Mouse (Mus musculus) forebrain, embryonic 10.5 days (tissue): Measurements from ENCODE around the gene Slco3a1. TPM values are rescaled to one million over a fixed set of nuclear protein-coding genes. Genes with fewer than 3 reads are reported as not detected.
A peak's percentile ranks its signal among the peaks of the same experiment; 100 is the strongest.

Experiments used
- DNase-seq: peaks from one replicate; pipeline ENCODE4 v3.0.0-alpha.2; 2017; ENCODE audit warnings: low spot score; ENCODE audit errors: extremely low spot score
- H3K27ac ChIP-seq: fragments of 300-500 bp; sonication (generic); 2 replicates; pipeline ENCODE4 v1.5.1; 2016; ENCODE audit warnings: mild to moderate bottlenecking
- H3K27me3 ChIP-seq: fragments of 300-500 bp; sonication (generic); 2 replicates; pipeline ENCODE4 v1.6.1; 2016; ENCODE audit warnings: mild to moderate bottlenecking; ENCODE audit not compliant: poor library complexity, severe bottlenecking
- H3K36me3 ChIP-seq: fragments of 300-500 bp; sonication (generic); replicated peaks from 2 replicates; pipeline ENCODE4 v1.6.1; 2016; ENCODE audit warnings: mild to moderate bottlenecking, moderate library complexity
- H3K4me1 ChIP-seq: fragments of 300-500 bp; sonication (generic); 2 replicates; pipeline ENCODE4 v1.6.1; 2016
- H3K4me3 ChIP-seq: fragments of 300-500 bp; sonication (generic); 2 replicates; pipeline ENCODE4 v1.5.1; 2016; ENCODE audit warnings: mild to moderate bottlenecking, moderate library complexity
- H3K9me3 ChIP-seq: fragments of 300-500 bp; sonication (generic); 2 replicates; pipeline ENCODE4 v1.6.1; 2016; ENCODE audit warnings: mild to moderate bottlenecking, moderate library complexity
- WGBS: fragments of 180-500 bp; shearing (Covaris S2); methylation state at CpG from one replicate; pipeline ENCODE4 v1.1.7; 2016; 5-methylcytosine and 5-hydroxymethylcytosine counted together
- polyA plus RNA-seq: library from polyadenylated mRNA; unstranded; fragments of >200 nt; fragmentation: Nextera tagmentation; extraction: Ambion mirVana; gene quantifications from 2 replicates; pipeline ENCODE4 v1.2.1, GENCODE M21; 2016

Slco3a1 gene
- polyA plus RNA-seq, 1 experiment from 2014 or later = 4.9 TPM

DNA sequence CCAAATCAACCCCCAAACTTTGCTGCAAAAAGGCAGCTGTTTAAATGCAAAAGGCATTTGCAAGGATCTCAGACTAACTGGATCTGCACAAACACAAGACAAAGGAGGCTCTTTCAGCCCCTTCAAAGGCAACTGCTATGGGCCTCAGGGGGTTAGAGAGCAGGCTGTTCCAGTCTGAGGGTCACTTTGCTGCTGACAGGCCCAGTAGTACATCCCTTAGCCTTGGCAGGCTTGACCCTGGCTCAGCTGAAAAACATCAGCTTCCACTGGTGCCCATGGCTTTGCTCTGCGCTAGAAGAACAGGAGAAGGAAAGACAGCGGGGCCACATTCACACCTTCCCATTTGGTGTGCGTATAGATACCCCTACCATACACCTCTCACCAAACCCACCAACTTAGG, 189.6 kb downstream of the Slco3a1 start:
- DNase-seq = no peak
- no peak overlapping the region for H3K4me3 ChIP-seq
- peak overlapping the region; percentile 15; the same call in 1 of the 2 replicates for H3K27ac ChIP-seq
- H3K27me3 ChIP-seq = no peaks in the 10 kb centered on the region
- H3K9me3 ChIP-seq = no peaks in the 10 kb centered on the region
- peaks cover 42% of the 10 kb centered on the region for H3K4me1 ChIP-seq
- no peaks in the 10 kb centered on the region for H3K36me3 ChIP-seq
- 91% methylated on average over 3 of the region's 3 CpGs for WGBS

GRCm38 (mm10) chr7:74363440-74363839, 191.1 kb downstream of the Slco3a1 start:
- no peaks in the 10 kb centered on the region for H3K36me3 ChIP-seq
- no peaks in the 10 kb centered on the region for H3K27me3 ChIP-seq
- H3K27ac ChIP-seq = no peak overlapping the region
- H3K4me3 ChIP-seq = no peak overlapping the region
- no peak for DNase-seq
- no peaks in the 10 kb centered on the region for H3K9me3 ChIP-seq
- WGBS = 79% methylated on average over 2 of the region's 2 CpGs
- peaks cover 42% of the 10 kb centered on the region for H3K4me1 ChIP-seq

- Histone ChIP-seq H3K27ac (no peak overlapping the region), H3K27me3 (no peaks in the 10 kb centered on the region), H3K9me3 (no peaks in the 10 kb centered on the region), H3K36me3 (no peaks in the 10 kb centered on the region), H3K4me3 (no peak overlapping the region), H3K4me1 (peaks cover 33% of the 10 kb centered on the region)
- DNase-seq = no peak
- WGBS = 86% methylated on average over 2 of the region's 2 CpGs
These were observed 192.9 kb downstream of the Slco3a1 start for GRCm38 (mm10) chr7:74361677-74362076.

GRCm38 (mm10) chr7:74357027-74357426, 197.6 kb downstream of the Slco3a1 start:
- no peaks in the 10 kb centered on the region for H3K36me3 ChIP-seq
- no peak overlapping the region for H3K27ac ChIP-seq
- no peaks in the 10 kb centered on the region for H3K27me3 ChIP-seq
- H3K4me1 ChIP-seq = peaks cover 17% of the 10 kb centered on the region
- no peak for DNase-seq
- no peaks in the 10 kb centered on the region for H3K9me3 ChIP-seq
- no peak overlapping the region for H3K4me3 ChIP-seq

- H3K36me3 ChIP-seq = no peaks in the 10 kb centered on the region
- H3K4me3 ChIP-seq = no peak overlapping the region
- peak overlapping the region; percentile 69 for H3K27ac ChIP-seq
- H3K9me3 ChIP-seq = no peaks in the 10 kb centered on the region
- H3K27me3 ChIP-seq = no peaks in the 10 kb centered on the region
- 59% methylated on average over 8 of the region's 8 CpGs for WGBS
- peaks cover 8% of the 10 kb centered on the region for H3K4me1 ChIP-seq
- DNase-seq = peak; percentile 30
These were observed 199.9 kb downstream of the Slco3a1 start for GRCm38 (mm10) chr7:74354527-74355256.

DNA sequence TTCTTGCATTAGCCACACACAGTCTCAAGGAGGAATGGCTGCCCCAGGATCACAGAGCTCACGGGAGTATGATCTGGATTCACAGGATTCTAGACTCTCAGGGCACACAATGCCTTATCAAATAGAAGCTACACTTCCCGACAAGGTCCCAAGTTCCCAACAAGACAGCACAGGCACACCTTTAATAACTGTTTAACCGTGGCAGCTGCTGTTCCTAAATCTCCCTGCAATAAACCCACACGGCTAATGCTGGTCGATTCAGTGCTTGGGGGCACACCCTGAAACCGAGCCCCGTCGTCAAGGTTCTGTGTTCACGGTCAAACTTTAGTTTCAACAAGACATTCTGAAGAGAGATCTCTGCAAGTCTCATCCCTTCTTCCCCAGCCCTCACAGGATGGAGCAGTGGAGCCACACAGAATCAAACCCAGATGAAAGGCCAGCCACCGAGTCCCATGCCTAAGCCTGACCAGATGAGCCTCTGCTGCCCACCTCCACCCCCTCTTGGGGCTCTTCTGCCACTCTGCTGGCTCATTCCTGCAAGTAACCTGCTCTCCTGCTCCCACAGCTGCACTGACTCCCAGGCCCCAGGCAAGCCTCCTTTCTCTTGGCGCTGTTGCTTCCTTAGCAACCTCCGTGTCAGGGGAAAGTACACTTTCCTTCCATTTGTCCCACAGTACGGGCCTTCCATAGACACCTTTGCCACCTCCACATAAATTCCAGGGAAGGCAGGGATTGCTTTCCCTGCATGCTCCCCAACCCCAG, 200.7 kb downstream of the Slco3a1 start:
- H3K36me3 ChIP-seq = no peaks in the 10 kb centered on the region
- peaks cover 11% of the 10 kb centered on the region for H3K4me1 ChIP-seq
- no peak overlapping the region for H3K4me3 ChIP-seq
- H3K9me3 ChIP-seq = no peaks in the 10 kb centered on the region
- no peak for DNase-seq
- WGBS = 78% methylated on average over 13 of the region's 13 CpGs
- no peaks in the 10 kb centered on the region for H3K27me3 ChIP-seq
- H3K27ac ChIP-seq = peak overlapping the region; percentile 69

GRCm38 (mm10) chr7:74353240-74353639, 201.3 kb downstream of the Slco3a1 start:
- Histone ChIP-seq H3K9me3 (no peaks in the 10 kb centered on the region), H3K27me3 (no peaks in the 10 kb centered on the region), H3K27ac (no peak overlapping the region), H3K36me3 (no peaks in the 10 kb centered on the region), H3K4me1 (peaks cover 17% of the 10 kb centered on the region), H3K4me3 (no peak overlapping the region)
- WGBS = 80% methylated on average over 7 of the region's 7 CpGs
- DNase-seq = no peak

DNA sequence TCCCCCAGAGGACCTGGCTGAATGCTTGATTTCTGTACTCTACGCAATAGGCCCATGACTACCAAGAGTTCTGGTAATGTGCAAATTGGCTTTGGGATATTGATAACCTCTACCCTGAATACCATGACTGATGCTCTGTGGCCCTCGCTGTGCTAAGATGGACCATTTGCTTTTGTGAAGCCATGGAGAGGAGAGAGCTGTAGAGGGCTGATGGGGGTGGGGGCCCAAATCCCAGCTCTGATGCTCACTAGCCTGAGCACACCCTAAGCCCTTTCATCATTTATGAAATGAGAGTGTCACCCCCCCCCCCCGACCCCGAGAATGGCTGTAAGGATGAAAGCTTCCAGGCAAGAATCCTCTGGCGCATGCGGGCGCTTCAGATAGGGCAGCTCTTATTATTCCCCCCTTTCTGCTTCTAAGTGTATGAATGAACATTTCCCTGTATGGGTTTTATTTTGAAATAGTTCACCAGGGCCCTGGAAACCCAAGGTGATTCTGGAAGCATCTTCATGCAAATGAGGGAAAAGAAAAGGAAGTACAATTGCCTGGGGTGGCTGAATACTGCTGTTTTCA, 206.2 kb downstream of the Slco3a1 start:
- WGBS = 90% methylated on average over 7 of the region's 7 CpGs
- peaks cover 20% of the 10 kb centered on the region for H3K4me1 ChIP-seq
- no peak overlapping the region for H3K27ac ChIP-seq
- H3K9me3 ChIP-seq = no peaks in the 10 kb centered on the region
- no peaks in the 10 kb centered on the region for H3K36me3 ChIP-seq
- H3K4me3 ChIP-seq = no peak overlapping the region
- no peaks in the 10 kb centered on the region for H3K27me3 ChIP-seq
- no peak for DNase-seq

- H3K4me1 ChIP-seq = peaks cover 20% of the 10 kb centered on the region
- no peaks in the 10 kb centered on the region for H3K36me3 ChIP-seq
- H3K9me3 ChIP-seq = no peaks in the 10 kb centered on the region
- no peak overlapping the region for H3K4me3 ChIP-seq
- WGBS = 90% methylated on average over 9 of the region's 9 CpGs
- DNase-seq = no peak
- no peaks in the 10 kb centered on the region for H3K27me3 ChIP-seq
- peak overlapping the region; percentile 58; the same call in 1 of the 2 replicates for H3K27ac ChIP-seq
These were observed 207.6 kb downstream of the Slco3a1 start for GRCm38 (mm10) chr7:74347026-74347425.

DNA sequence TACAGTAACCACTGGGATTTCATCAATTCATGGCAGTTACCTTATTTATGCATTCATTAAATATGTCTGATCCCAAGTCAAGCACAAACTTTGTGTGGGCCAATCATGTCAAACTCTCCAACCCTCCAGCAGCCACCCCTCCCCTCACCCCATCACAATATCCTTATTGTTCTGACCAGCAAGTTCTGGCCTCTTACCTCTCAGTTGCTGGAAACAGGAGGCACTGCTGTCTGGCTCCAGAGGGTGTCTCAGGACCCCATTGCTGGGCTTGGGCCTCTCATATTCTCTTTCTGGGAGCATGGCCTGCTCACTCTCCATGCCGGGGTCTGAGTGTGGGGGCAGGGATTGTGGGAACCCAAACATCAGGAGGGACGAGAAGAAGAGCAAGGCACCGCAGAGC, 208.1 kb downstream of the Slco3a1 start:
- H3K9me3 ChIP-seq = no peaks in the 10 kb centered on the region
- no peak overlapping the region for H3K4me3 ChIP-seq
- 72% methylated on average over 3 of the region's 3 CpGs for WGBS
- DNase-seq = no peak
- H3K36me3 ChIP-seq = no peaks in the 10 kb centered on the region
- H3K27ac ChIP-seq = peak overlapping the region; percentile 58
- H3K27me3 ChIP-seq = no peaks in the 10 kb centered on the region
- peaks cover 26% of the 10 kb centered on the region for H3K4me1 ChIP-seq

DNA sequence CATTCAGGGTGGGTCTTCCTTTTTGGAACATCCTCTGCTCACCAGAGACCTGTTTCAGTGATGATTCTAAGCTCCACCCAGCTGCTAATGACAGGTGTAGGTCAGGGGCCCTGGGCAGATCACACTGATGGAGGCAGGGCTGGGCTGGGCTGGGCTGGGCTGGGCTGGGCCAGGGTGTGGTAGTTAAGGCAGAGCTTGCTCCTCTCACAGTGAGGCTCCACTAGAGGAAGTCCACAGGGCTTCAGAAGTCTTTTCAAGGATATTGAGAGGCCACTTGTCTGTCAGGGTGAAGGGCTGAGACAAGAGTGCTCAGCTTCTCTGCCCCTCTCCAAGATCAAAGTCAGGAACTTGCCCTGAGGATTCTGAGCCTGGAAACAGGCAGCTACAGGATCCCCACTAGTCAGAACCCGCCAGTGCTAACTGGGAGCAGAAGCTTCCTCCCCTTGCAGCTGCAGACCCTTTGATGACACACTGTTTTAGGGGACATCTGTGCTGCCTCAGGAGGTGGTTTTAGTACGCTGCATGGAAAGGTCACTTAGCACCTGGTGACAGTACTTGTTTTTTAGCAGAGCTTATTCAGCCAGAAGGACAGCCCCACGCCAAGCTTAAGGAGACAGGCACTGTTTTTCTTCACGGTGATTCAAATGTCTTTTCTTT, 213.3 kb downstream of the Slco3a1 start:
- H3K9me3 ChIP-seq = no peaks in the 10 kb centered on the region
- peaks cover 16% of the 10 kb centered on the region for H3K4me1 ChIP-seq
- 59% methylated on average over 4 of the region's 4 CpGs for WGBS
- DNase-seq = no peak
- H3K36me3 ChIP-seq = no peaks in the 10 kb centered on the region
- H3K4me3 ChIP-seq = no peak overlapping the region
- H3K27me3 ChIP-seq = no peaks in the 10 kb centered on the region
- no peak overlapping the region for H3K27ac ChIP-seq

DNA sequence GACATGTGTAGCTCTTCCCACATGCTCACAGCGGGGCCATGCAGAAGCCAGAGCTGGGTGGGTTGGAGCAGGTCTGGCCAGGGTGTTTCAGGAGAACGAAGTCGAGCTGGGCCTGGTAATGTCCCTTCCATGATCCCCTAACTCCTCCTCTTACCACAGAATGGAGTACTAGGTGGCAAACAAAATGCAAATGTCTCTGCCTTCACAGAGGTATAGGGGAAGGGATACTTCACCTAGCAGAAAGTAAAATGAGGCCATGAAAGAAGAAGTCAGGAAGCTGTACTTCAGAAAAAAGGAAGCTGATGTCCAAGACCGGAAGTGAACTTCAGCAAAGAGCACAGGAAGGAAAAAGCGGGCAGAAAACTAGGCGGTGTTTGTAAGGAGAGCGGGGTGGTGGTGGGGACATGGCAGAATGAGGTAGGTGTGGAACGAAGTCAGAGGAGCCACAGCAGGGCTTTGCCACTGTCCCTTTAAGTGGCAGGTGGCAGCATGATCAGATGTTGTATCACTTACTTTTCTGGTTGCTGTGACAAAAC, 214.1 kb downstream of the Slco3a1 start:
- no peaks in the 10 kb centered on the region for H3K36me3 ChIP-seq

More for the DNA sequence above, 214.1 kb downstream of the Slco3a1 start:
- no peak overlapping the region for H3K4me3 ChIP-seq
- H3K27me3 ChIP-seq = no peaks in the 10 kb centered on the region
- H3K4me1 ChIP-seq = peaks cover 13% of the 10 kb centered on the region; the same call in 1 of the 2 replicates
- no peaks in the 10 kb centered on the region for H3K9me3 ChIP-seq
- 91% methylated on average over 8 of the region's 8 CpGs for WGBS
- no peak for DNase-seq
- H3K27ac ChIP-seq = no peak overlapping the region
